Mouse (Mus musculus) CH12.LX (cell line): ENCODE data around the gene Rem1. TPM values are rescaled to one million over a fixed set of nuclear protein-coding genes. Genes with fewer than 3 reads are reported as not detected.

Source experiments
- DNase-seq: peaks from one replicate; pipeline ENCODE4 v3.0.0-alpha.2; 2013; ENCODE audit errors: extremely low read depth
- H3K27ac ChIP-seq: 2 replicates; pipeline ENCODE4 v1.5.1; 2012; ENCODE audit warnings: low read depth, mild to moderate bottlenecking, control low read depth, moderate library complexity; ENCODE audit not compliant: insufficient read depth
- H3K27me3 ChIP-seq: replicated peaks from 2 replicates; pipeline ENCODE3; 2012; ENCODE audit warnings: inconsistent platforms
- H3K36me3 ChIP-seq, 2 experiments: replicated peaks in 1 of 2; 2 replicates each; pipeline versions ENCODE3 to v1.6.1; 2012; ENCODE audit warnings: inconsistent platforms in 1 of 2, low read length in 1 of 2, mild to moderate bottlenecking in 1 of 2, mixed read lengths in 1 of 2, moderate library complexity in 1 of 2; ENCODE audit not compliant: control insufficient read depth in 1 of 2, insufficient read depth in 1 of 2
- H3K4me1 ChIP-seq, 2 experiments: 2 replicates each; pipeline ENCODE4 v1.6.1; 2012; ENCODE audit warnings: inconsistent platforms in 1 of 2, moderate library complexity in 1 of 2; ENCODE audit not compliant: insufficient read depth in 2 of 2, control insufficient read depth in 1 of 2
- H3K4me2 ChIP-seq: 2 replicates; pipeline ENCODE4 v1.6.1; 2012; ENCODE audit warnings: low read depth, mild to moderate bottlenecking, control low read depth; ENCODE audit not compliant: poor library complexity, insufficient read depth, severe bottlenecking
- H3K4me3 ChIP-seq, 3 experiments: fragments of 150-350 bp in 1 of 3; sonication (generic) in 1 of 3; replicated peaks in 1 of 3; 2 replicates each; pipeline versions ENCODE3 to v1.5.1; 2011 to 2012; ENCODE audit warnings: low read depth in 2 of 3, low read length in 2 of 3, mild to moderate bottlenecking in 2 of 3, moderate library complexity in 2 of 3, control low read depth in 1 of 3, improper control_type of control experiment in 1 of 3, inconsistent platforms in 1 of 3, mixed read lengths in 1 of 3; ENCODE audit not compliant: poor library complexity in 1 of 3
- H3K79me2 ChIP-seq: replicated peaks from 2 replicates; pipeline ENCODE4 v1.6.1; 2012; ENCODE audit warnings: mild to moderate bottlenecking, moderate library complexity; ENCODE audit not compliant: control insufficient read depth, poor library complexity, insufficient read depth, severe bottlenecking; ENCODE audit errors: extremely low read depth
- H3K9ac ChIP-seq: 2 replicates; pipeline ENCODE4 v1.6.1; 2012; ENCODE audit warnings: low read depth, mild to moderate bottlenecking, control low read depth, moderate library complexity; ENCODE audit not compliant: insufficient read depth
- H3K9me3 ChIP-seq: replicated peaks from 2 replicates; pipeline ENCODE3; 2012; ENCODE audit warnings: low read length, inconsistent platforms, mixed read lengths
- BHLHE40 ChIP-seq: IDR thresholded peaks from 2 replicates; pipeline ENCODE4 v1.6.1; 2011; ENCODE audit warnings: mild to moderate bottlenecking, low read depth, low read length, improper control_type of control experiment
- CHD1 ChIP-seq: IDR thresholded peaks from 2 replicates; pipeline ENCODE4 v1.6.1; 2012; ENCODE audit warnings: low read depth, low read length, improper control_type of control experiment, inconsistent platforms
- CTCF ChIP-seq, 2 experiments: IDR thresholded peaks in 1 of 2; conservative IDR thresholded peaks in 1 of 2; 2 replicates each; pipeline ENCODE4 v1.5.1; 2011 to 2012; ENCODE audit warnings: low read depth in 2 of 2, low read length in 2 of 2, improper control_type of control experiment in 1 of 2, inconsistent platforms in 1 of 2, mild to moderate bottlenecking in 1 of 2, moderate library complexity in 1 of 2
- ELF1 ChIP-seq: IDR thresholded peaks from 2 replicates; pipeline ENCODE4 v1.6.1; 2014; ENCODE audit warnings: low read depth, mild to moderate bottlenecking, inconsistent platforms, low read length, improper control_type of control experiment
- EP300 ChIP-seq: IDR thresholded peaks from 2 replicates; pipeline ENCODE4 v1.6.1; 2011; ENCODE audit warnings: low read length, improper control_type of control experiment
- MAFK ChIP-seq: IDR thresholded peaks from 2 replicates; pipeline ENCODE4 v1.6.1; 2011; ENCODE audit warnings: low read length, improper control_type of control experiment; ENCODE audit not compliant: insufficient replicate concordance
- MAX ChIP-seq: IDR thresholded peaks from 2 replicates; pipeline ENCODE4 v1.6.1; 2011; ENCODE audit warnings: low read length, improper control_type of control experiment
- MAZ ChIP-seq: IDR thresholded peaks from 2 replicates; pipeline ENCODE4 v1.6.1; 2012; ENCODE audit warnings: low read depth, mild to moderate bottlenecking, inconsistent platforms, low read length, improper control_type of control experiment, moderate library complexity
- MEF2A ChIP-seq: IDR thresholded peaks from 2 replicates; pipeline ENCODE4 v1.6.1; 2014; ENCODE audit warnings: low read depth, mild to moderate bottlenecking, inconsistent platforms, low read length, improper control_type of control experiment, borderline replicate concordance
- MXI1 ChIP-seq: IDR thresholded peaks from 2 replicates; pipeline ENCODE4 v1.6.1; 2011; ENCODE audit warnings: mild to moderate bottlenecking, low read depth, low read length, improper control_type of control experiment
- NELFE ChIP-seq: IDR thresholded peaks from 2 replicates; pipeline ENCODE4 v1.6.1; 2011; ENCODE audit warnings: low read depth, low read length, improper control_type of control experiment
- NRF1 ChIP-seq: IDR thresholded peaks from 2 replicates; pipeline ENCODE4 v1.6.1; 2014; ENCODE audit warnings: low read depth, mild to moderate bottlenecking, inconsistent platforms, low read length, improper control_type of control experiment, moderate library complexity
- RAD21 ChIP-seq: IDR thresholded peaks from 2 replicates; pipeline ENCODE4 v1.6.1; 2011; ENCODE audit warnings: low read depth, mild to moderate bottlenecking, low read length, improper control_type of control experiment, moderate library complexity
- SIN3A ChIP-seq: IDR thresholded peaks from 2 replicates; pipeline ENCODE4 v1.6.1; 2012; ENCODE audit warnings: low read length, improper control_type of control experiment, inconsistent platforms
- TBP ChIP-seq: conservative IDR thresholded peaks from 2 replicates; pipeline ENCODE4 v1.6.1; 2011; ENCODE audit warnings: low read depth, low read length, improper control_type of control experiment
- TCF12 ChIP-seq: IDR thresholded peaks from 2 replicates; pipeline ENCODE4 v1.6.1; 2014; ENCODE audit warnings: low read depth, mild to moderate bottlenecking, inconsistent platforms, low read length, improper control_type of control experiment
- USF1 ChIP-seq: IDR thresholded peaks from 2 replicates; pipeline ENCODE4 v1.6.1; 2014; ENCODE audit warnings: low read depth, mild to moderate bottlenecking, inconsistent platforms, low read length, improper control_type of control experiment
- USF2 ChIP-seq: conservative IDR thresholded peaks from 2 replicates; pipeline ENCODE4 v1.6.1; 2011; ENCODE audit warnings: low read depth, low read length, improper control_type of control experiment
- ZC3H11A ChIP-seq: IDR thresholded peaks from 2 replicates; pipeline ENCODE4 v1.6.1; 2012; ENCODE audit warnings: low read depth, mild to moderate bottlenecking, inconsistent platforms, low read length, improper control_type of control experiment
- ZNF384 ChIP-seq: IDR thresholded peaks from 2 replicates; pipeline ENCODE4 v1.6.1; 2012; ENCODE audit warnings: low read depth, low read length, improper control_type of control experiment, inconsistent platforms
- dilution Hi-C: fragments of 300-500 bp; cut with MboI; formaldehyde crosslinking; loops from 2 replicates; pipeline ENCODE4 v1.14.3; 2020; ENCODE audit warnings: low sequenced_read_pairs; ENCODE audit not compliant: extremely low pct_unique_long_range_greater_than_20kb, extremely low pct_ligation_motif_present
- in situ Hi-C: fragments of 300-500 bp; cut with MboI; formaldehyde crosslinking; loops from 3 replicates; pipeline ENCODE4 v1.14.3; 2019; ENCODE audit warnings: low sequenced_read_pairs, low pct_ligation_motif_present, low pct_unique_long_range_greater_than_20kb, mixed read lengths
- polyA plus RNA-seq: library from polyadenylated mRNA; unstranded; fragments of >175 nt; gene quantifications from 2 replicates; pipeline ENCODE4 v1.2.1, GENCODE M21; 2012; ENCODE audit warnings: low read depth; ENCODE audit not compliant: insufficient read length
- total RNA-seq, 2 experiments: library from RNA; depleted of rRNA; stranded (reverse); fragments of 300-350 nt in 1 of 2; fragments of >200 nt in 1 of 2; gene quantifications; 2 replicates each; pipeline ENCODE4 v1.2.3; 2012 to 2014

The Rem1 gene
- total and polyA plus RNA-seq, 3 experiments = 0.55 to 0.82 (median 0.80) TPM

DNA sequence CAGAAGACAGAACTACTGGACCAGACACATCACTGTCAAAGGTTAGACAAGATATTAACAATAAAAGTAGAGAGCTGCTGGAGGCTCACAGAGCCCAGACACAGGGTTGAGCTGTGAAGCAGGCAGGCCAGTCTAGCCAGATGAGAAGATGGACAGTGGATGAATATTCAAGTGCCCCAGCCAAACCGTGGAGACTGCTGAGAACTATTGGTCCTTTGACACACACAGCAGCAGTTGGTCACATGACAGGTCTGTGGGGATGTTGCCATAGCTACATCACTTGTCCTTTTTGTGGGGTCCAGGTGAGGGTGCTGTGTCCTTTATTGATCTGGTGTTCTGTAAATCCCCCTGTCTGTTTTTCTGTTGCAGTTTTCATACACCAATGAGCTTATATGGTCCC is 1.5 kb upstream of the Rem1 start:
- DNase-seq = no peak
- no peak overlapping the region for H3K4me2 ChIP-seq
- H3K27ac ChIP-seq = no peak overlapping the region
- dilution Hi-C loops (no loop called here), in situ Hi-C loops (no loop called here)
- TF ChIP-seq RAD21 (no peak), CTCF (conservative IDR thresholded peaks at IDR 0.05 in 1 of 2, IDR thresholded peaks at IDR 0.05 in 1 of 2; ENCODE audit: low read depth in 2 of 2, low read length in 2 of 2) (peak in 1 of 2 experiments; percentile 24; a peak in 1 of 4 replicates), MXI1 (no peak), MAZ (no peak), NELFE (no peak), USF1 (peak; percentile 44; the same call in 1 of the 2 replicates), ZC3H11A (no peak), TCF12 (no peak), EP300 (no peak), USF2 (peak; percentile 42), ZNF384 (no peak), CHD1 (no peak)
- no peak overlapping the region for H3K9ac ChIP-seq
- H3K9me3 ChIP-seq = no peaks in the 10 kb centered on the region
- no peaks in the 10 kb centered on the region for H3K36me3 ChIP-seq
- no peaks in the 10 kb centered on the region for H3K79me2 ChIP-seq
- no peaks in the 10 kb centered on the region for H3K27me3 ChIP-seq
- H3K4me1 ChIP-seq = peaks cover 8 to 14% of the 10 kb centered on the region in 2 experiments
- H3K4me3 ChIP-seq = no peak overlapping the region

DNA sequence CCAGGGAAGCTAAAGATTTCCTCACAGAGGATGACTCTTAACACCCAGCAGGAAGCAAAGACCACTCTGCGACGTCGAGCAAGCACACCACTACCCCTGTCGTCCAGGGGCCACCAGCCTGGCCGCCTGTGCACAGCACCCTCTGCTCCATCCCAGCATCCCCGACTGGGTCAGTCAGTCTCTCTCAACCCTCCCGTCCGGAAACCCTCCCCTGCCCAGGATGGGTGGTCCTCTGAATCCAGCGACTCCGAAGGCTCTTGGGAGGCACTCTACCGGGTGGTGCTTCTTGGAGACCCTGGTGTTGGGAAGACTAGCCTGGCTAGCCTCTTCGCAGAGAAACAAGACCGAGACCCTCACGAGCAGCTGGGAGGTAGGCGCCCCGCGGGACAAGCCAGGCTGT is 1.3 kb downstream of the Rem1 start:
- H3K4me3 ChIP-seq = no peak overlapping the region
- H3K27me3 ChIP-seq = no peaks in the 10 kb centered on the region
- no peaks in the 10 kb centered on the region for H3K9me3 ChIP-seq
- peaks cover 0 to 15% of the 10 kb centered on the region in 2 experiments; a peak in 2 of 4 replicates for H3K4me1 ChIP-seq
- H3K4me2 ChIP-seq = no peak overlapping the region
- no peak for DNase-seq
- H3K79me2 ChIP-seq = no peaks in the 10 kb centered on the region
- H3K36me3 ChIP-seq = no peaks in the 10 kb centered on the region
- H3K27ac ChIP-seq = no peak overlapping the region
- dilution Hi-C loops (no loop called here), in situ Hi-C loops (no loop called here)
- TF ChIP-seq NELFE = no peak
- no peak for TF ChIP-seq NRF1
- TF ChIP-seq MAX = no peak
- TF ChIP-seq CTCF (conservative IDR thresholded peaks at IDR 0.05 in 1 of 2, IDR thresholded peaks at IDR 0.05 in 1 of 2; ENCODE audit: low read depth in 2 of 2, low read length in 2 of 2) = no peak
- no peak for TF ChIP-seq MAFK
- no peak for TF ChIP-seq TBP
- no peak for TF ChIP-seq MEF2A
- no peak for TF ChIP-seq TCF12
- TF ChIP-seq BHLHE40 = no peak
- no peak for TF ChIP-seq SIN3A
- no peak for TF ChIP-seq ELF1
- no peak overlapping the region for H3K9ac ChIP-seq
